Comparison of ENCODE assay signal across 8 mouse cellular contexts in the genomic region with DNA sequence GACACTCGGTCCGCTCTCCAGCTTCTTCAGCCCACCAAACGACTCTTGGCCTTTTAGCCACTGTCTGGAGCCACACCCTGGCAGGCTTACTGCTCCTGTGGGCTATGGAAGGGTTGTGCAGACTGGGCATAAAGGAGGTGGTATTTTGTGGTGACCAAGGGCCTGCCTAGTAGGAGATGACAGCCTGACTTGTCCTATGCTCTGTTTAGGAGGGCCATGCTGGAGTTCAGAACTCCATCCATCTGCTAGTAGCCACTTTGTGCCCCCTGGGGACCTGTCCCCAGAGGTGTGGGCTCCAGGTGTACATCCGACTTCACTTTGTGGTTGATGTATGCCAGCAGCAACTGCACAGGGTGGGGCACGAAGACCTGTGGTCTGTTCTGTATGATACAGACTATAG. TPM values are rescaled to one million over a fixed set of nuclear protein-coding genes. Genes with fewer than 3 reads are reported as not detected.
DNase-seq lines count a peak whose midpoint lies in the region; ATAC-seq and TF ChIP-seq lines count a peak whose summit lies in the region.

No protein-coding gene starts in this region.

- peak overlapping the region; percentile 91 for H3K27ac ChIP-seq in gastrocnemius, adult 2 months
- no peak overlapping the region for H3K27ac ChIP-seq in ES-Bruce4 (ENCODE audit: insufficient read depth, low read length)
- H3K27ac ChIP-seq in heart, embryonic 16.5 days (ENCODE audit: low read length) = peak overlapping the region; percentile 97
- no peak overlapping the region for H3K27ac ChIP-seq in liver, embryonic 14.5 days

- no peak for DNase-seq in gastrocnemius, adult 2 months
- no peak for DNase-seq in gastrocnemius, adult 18-20 months (ENCODE audit: low spot score)
- no peak for DNase-seq in liver, embryonic 14.5 days (ENCODE audit: low read depth in 3 of 3, low spot score in 3 of 3)
- DNase-seq in frontal cortex, postnatal 25 days (ENCODE audit: low spot score in 2 of 2) = no peak
- DNase-seq in adipocyte (ENCODE audit: low spot score) = no peak
- no peak for DNase-seq in gastrocnemius, postnatal 14 days

- H3K4me3 ChIP-seq in gastrocnemius, adult 2 months = peak overlapping the region; percentile 70
- peak overlapping the region; percentile 84 for H3K4me3 ChIP-seq in ES-Bruce4 (ENCODE audit: low read depth, low read length)
- H3K4me3 ChIP-seq in heart, embryonic 16.5 days (ENCODE audit: low read length) = peak overlapping the region; percentile 80
- H3K4me3 ChIP-seq in liver, embryonic 14.5 days (ENCODE audit: insufficient read depth in 1 of 2, low read depth in 2 of 2, low read length in 2 of 2) = peak overlapping the region; percentile 64 to 89

- H3K9me3 ChIP-seq in ES-Bruce4 (replicated peaks; ENCODE audit: control insufficient read depth, insufficient read depth, low read length, poor library complexity, severe bottlenecking) = no peaks in the 10 kb centered on the region
- H3K9me3 ChIP-seq in heart, embryonic 16.5 days (replicated peaks; ENCODE audit: control insufficient read depth, low read length) = no peaks in the 10 kb centered on the region
- no peaks in the 10 kb centered on the region for H3K9me3 ChIP-seq in liver, embryonic 14.5 days (ENCODE audit: control insufficient read depth, low read length)

- intact Hi-C loops in gastrocnemius, adult 2 months (cut with DNase I) = loop anchor here (2.0 kb wide), 1 partner anchor 45 kb away; a partner anchor contains a TSS
- intact Hi-C loops in gastrocnemius, postnatal 14 days (cut with DNase I; ENCODE audit: low total_unique reads) = no loop called here

- H3K4me2 ChIP-seq in heart, embryonic 16.5 days (ENCODE audit: low read depth, low read length) = peak overlapping the region; percentile 96
- H3K4me2 ChIP-seq in liver, embryonic 14.5 days (ENCODE audit: low read depth) = peak overlapping the region; percentile 100

- WGBS in heart, embryonic 16.5 days = 58% methylated on average over 5 of the region's 5 CpGs
- 39% methylated on average over 5 of the region's 5 CpGs for WGBS in liver, embryonic 14.5 days (ENCODE audit: insufficient replicate concordance)

- no peak for TF ChIP-seq EP300 in ES-Bruce4 (IDR thresholded peaks at IDR 0.05; ENCODE audit: insufficient read depth, low read depth, low read length)
- no peak for TF ChIP-seq EP300 in liver, embryonic 14.5 days (IDR thresholded peaks at IDR 0.05; ENCODE audit: low read depth)

- H3K9ac ChIP-seq in ES-Bruce4 (ENCODE audit: low read depth, poor library complexity, severe bottlenecking) = peak overlapping the region; percentile 73
- H3K9ac ChIP-seq in heart, embryonic 16.5 days (ENCODE audit: low read length) = peak overlapping the region; percentile 91
- 0 out of 2 replicates have a peak overlapping the region, but pooled peaks have one; percentile 7 for H3K9ac ChIP-seq in liver, embryonic 14.5 days (replicated peaks)

- no peak for TF ChIP-seq CTCF in gastrocnemius, adult 2 months (IDR thresholded peaks at IDR 0.05)
- no peak for TF ChIP-seq CTCF in ES-Bruce4 (IDR thresholded peaks at IDR 0.05; ENCODE audit: low read depth, low read length)
- TF ChIP-seq CTCF in liver, embryonic 14.5 days (IDR thresholded peaks at IDR 0.05; ENCODE audit: low read depth) = no peak

- peaks cover 11% of the 10 kb centered on the region for H3K4me1 ChIP-seq in ES-Bruce4 (ENCODE audit: control insufficient read depth, insufficient read depth, low read length)
- peaks cover 37% of the 10 kb centered on the region for H3K4me1 ChIP-seq in heart, embryonic 16.5 days (ENCODE audit: control insufficient read depth, insufficient read depth, low read length)
- peaks cover 30 to 41% of the 10 kb centered on the region in 2 experiments for H3K4me1 ChIP-seq in liver, embryonic 14.5 days (replicated peaks; ENCODE audit: control insufficient read depth in 2 of 2, insufficient read depth in 2 of 2, low read length in 1 of 2)

- no peak for ATAC-seq in heart, embryonic 16.5 days (replicated peaks; ENCODE audit: extremely low read depth, insufficient read depth, low FRiP score)
- no peak for ATAC-seq in liver, embryonic 14.5 days (ENCODE audit: insufficient read depth)

- no peaks in the 10 kb centered on the region for H3K27me3 ChIP-seq in ES-Bruce4 (ENCODE audit: control insufficient read depth, insufficient read depth, low read length, poor library complexity, severe bottlenecking)
- no peaks in the 10 kb centered on the region for H3K27me3 ChIP-seq in heart, embryonic 16.5 days (ENCODE audit: control insufficient read depth, insufficient read depth, low read length)
- H3K27me3 ChIP-seq in liver, embryonic 14.5 days (ENCODE audit: control insufficient read depth, insufficient read depth, low read length) = no peaks in the 10 kb centered on the region

- TF ChIP-seq POLR2A in ES-Bruce4 (IDR thresholded peaks at IDR 0.05; ENCODE audit: insufficient read depth, low read length) = no peak

- H3K36me3 ChIP-seq in ES-Bruce4 (ENCODE audit: control insufficient read depth, insufficient read depth, low read length, poor library complexity, severe bottlenecking) = 0 out of 2 replicates have a peak, but pooled peaks cover 6% of the 10 kb centered on the region
- peaks cover 15% of the 10 kb centered on the region for H3K36me3 ChIP-seq in heart, embryonic 16.5 days (ENCODE audit: control insufficient read depth, insufficient read depth)
- H3K36me3 ChIP-seq in liver, embryonic 14.5 days (replicated peaks; ENCODE audit: control insufficient read depth, insufficient read depth, low read depth) = no peaks in the 10 kb centered on the region

RNA-seq across cellular contexts. Expression of a gene that starts 32.6 kb away (rescaled TPM):
- 10 to 100 TPM; 18.9 to 21.4 TPM for total RNA-seq in gastrocnemius, adult 2 months (2021)
- 10 to 100 TPM; 19.8 to 20.8 TPM for total RNA-seq in gastrocnemius, adult 18-20 months (2021)
- 7.1 and 9.3 TPM in 2 replicates for polyA plus RNA-seq in ES-Bruce4 (2011; ENCODE audit: insufficient read depth, insufficient read length, low read depth, missing spikeins)
- 38.4 and 39.6 TPM in 2 replicates for polyA plus RNA-seq in heart, embryonic 16.5 days (2015; fragmentation: Nextera tagmentation; extraction: Ambion mirVana)
- 79.9 and 113 TPM in 2 replicates for polyA plus RNA-seq in liver, embryonic 14.5 days (2012; rRNA removed)
- 110 and 112 TPM in 2 replicates for polyA plus RNA-seq in liver, embryonic 14.5 days (2014; fragmentation: Nextera tagmentation; extraction: Ambion mirVana)
- total RNA-seq in gastrocnemius, postnatal 14 days (2021) = 10 to 100 TPM; 13.4 to 14.4 TPM

RNA-seq across cellular contexts. Expression of a gene that starts 33.1 kb away (rescaled TPM):
- total RNA-seq in gastrocnemius, adult 2 months (2021) = 10 to 100 TPM; 35.4 to 43.5 TPM
- total RNA-seq in gastrocnemius, adult 18-20 months (2021) = 10 to 100 TPM; 37.3 to 41.0 TPM
- polyA plus RNA-seq in ES-Bruce4 (2011; ENCODE audit: insufficient read depth, insufficient read length, low read depth, missing spikeins) = 13.6 and 15.4 TPM in 2 replicates
- 128 and 142 TPM in 2 replicates for polyA plus RNA-seq in heart, embryonic 16.5 days (2015; fragmentation: Nextera tagmentation; extraction: Ambion mirVana)
- 73.8 and 84.7 TPM in 2 replicates for polyA plus RNA-seq in liver, embryonic 14.5 days (2012; rRNA removed)
- polyA plus RNA-seq in liver, embryonic 14.5 days (2014; fragmentation: Nextera tagmentation; extraction: Ambion mirVana) = 69.8 and 80.4 TPM in 2 replicates
- 10 to 100 TPM; 40.7 to 43.1 TPM for total RNA-seq in gastrocnemius, postnatal 14 days (2021)

RNA-seq across cellular contexts. Expression of a gene that starts 45.6 kb away (rescaled TPM):
- 1 to 10 TPM; 7.0 to 8.9 TPM for total RNA-seq in gastrocnemius, adult 2 months (2021)
- total RNA-seq in gastrocnemius, adult 18-20 months (2021) = 1 to 10 TPM; 7.7 to 8.4 TPM
- polyA plus RNA-seq in ES-Bruce4 (2011; ENCODE audit: insufficient read depth, insufficient read length, low read depth, missing spikeins) = 26.3 and 38.1 TPM in 2 replicates
- 33.1 and 39.5 TPM in 2 replicates for polyA plus RNA-seq in heart, embryonic 16.5 days (2015; fragmentation: Nextera tagmentation; extraction: Ambion mirVana)
- 6.0 and 6.4 TPM in 2 replicates for polyA plus RNA-seq in liver, embryonic 14.5 days (2012; rRNA removed)
- polyA plus RNA-seq in liver, embryonic 14.5 days (2014; fragmentation: Nextera tagmentation; extraction: Ambion mirVana) = 4.7 and 7.4 TPM in 2 replicates
- 10 to 100 TPM; 12.5 to 19.8 TPM for total RNA-seq in gastrocnemius, postnatal 14 days (2021)

RNA-seq across cellular contexts. Expression of a gene that starts 45.7 kb away (rescaled TPM):
- total RNA-seq in gastrocnemius, adult 2 months (2021) = 10 to 100 TPM; 41.8 to 59.7 TPM
- total RNA-seq in gastrocnemius, adult 18-20 months (2021) = 10 to 100 TPM; 42.5 to 54.5 TPM
- polyA plus RNA-seq in ES-Bruce4 (2011; ENCODE audit: insufficient read depth, insufficient read length, low read depth, missing spikeins) = 19.3 and 21.3 TPM in 2 replicates
- 72.9 and 74.6 TPM in 2 replicates for polyA plus RNA-seq in heart, embryonic 16.5 days (2015; fragmentation: Nextera tagmentation; extraction: Ambion mirVana)
- 44.3 and 44.5 TPM in 2 replicates for polyA plus RNA-seq in liver, embryonic 14.5 days (2012; rRNA removed)
- polyA plus RNA-seq in liver, embryonic 14.5 days (2014; fragmentation: Nextera tagmentation; extraction: Ambion mirVana) = 58.8 and 70.3 TPM in 2 replicates
- total RNA-seq in gastrocnemius, postnatal 14 days (2021) = 10 to 100 TPM; 12.1 to 22.7 TPM

Comparison
In these comparisons a context has a peak if more than half of its experiments do, and no peak if none do; other contexts are left out.
1. H3K27ac ChIP-seq: peak in gastrocnemius, adult 2 months (single experiment) and heart, embryonic 16.5 days (single experiment); none in ES-Bruce4 (single experiment) and liver, embryonic 14.5 days (single experiment).
2. H3K9ac ChIP-seq: peak in every context shown above with its lines; median percentile 91 in heart, embryonic 16.5 days; 73 in ES-Bruce4; 7 in liver, embryonic 14.5 days.
3. Peak in every context shown above with its lines, with median percentiles within 50 percentile points of each other: H3K4me3 ChIP-seq.